ENCODE assay signal across 29 mouse cellular contexts in genomic region chr9:30519231-30519630, GRCm38 (mm10).
DNase-seq lines count a peak whose midpoint lies in the region; ATAC-seq lines count a peak whose summit lies in the region.
"Had no signal": no experiment of that assay in that cellular context is flagged by ENCODE, and none has a peak within 500 bp of the region (broad histone marks: within the 10 kb centered on the region; RNA-seq: fewer than 3 reads in every experiment).

No protein-coding gene starts in this region.

- no peaks in the 10 kb centered on the region for H3K9me3 ChIP-seq in forebrain, embryonic 10.5 days
- 0 out of 2 replicates have a peak, but pooled peaks cover 2% of the 10 kb centered on the region for H3K9me3 ChIP-seq in forebrain, embryonic 16.5 days (ENCODE audit: control insufficient read depth, low read length)
- H3K9me3 ChIP-seq: embryonic facial prominence, embryonic 12.5 days; embryonic facial prominence, embryonic 15.5 days; forebrain, embryonic 12.5 days; forebrain, embryonic 15.5 days; G1E; hindbrain, embryonic 10.5 days; hindbrain, embryonic 13.5 days; intestine, embryonic 15.5 days; kidney, embryonic 15.5 days had no signal

- no peak overlapping the region for H3K9ac ChIP-seq in forebrain, embryonic 16.5 days (replicated peaks; ENCODE audit: low read depth, low read length)
- H3K9ac ChIP-seq: embryonic facial prominence, embryonic 12.5 days; embryonic facial prominence, embryonic 15.5 days; forebrain, embryonic 12.5 days; forebrain, embryonic 15.5 days; hindbrain, embryonic 13.5 days; intestine, embryonic 15.5 days; kidney, embryonic 15.5 days had no signal

- H3K4me3 ChIP-seq in forebrain, embryonic 10.5 days: no peak overlapping the region
- no peak overlapping the region for H3K4me3 ChIP-seq in forebrain, embryonic 16.5 days (replicated peaks; ENCODE audit: low read length)
- H3K4me3 ChIP-seq: embryonic facial prominence, embryonic 12.5 days; embryonic facial prominence, embryonic 15.5 days; forebrain, embryonic 12.5 days; forebrain, embryonic 15.5 days; hindbrain, embryonic 10.5 days; hindbrain, embryonic 13.5 days; intestine, embryonic 15.5 days; kidney, embryonic 15.5 days had no signal

- no peak overlapping the region for H3K27ac ChIP-seq in forebrain, embryonic 10.5 days
- H3K27ac ChIP-seq in forebrain, embryonic 16.5 days (ENCODE audit: low read length): no peak overlapping the region
- H3K27ac ChIP-seq: embryonic facial prominence, embryonic 15.5 days; forebrain, embryonic 12.5 days; forebrain, embryonic 15.5 days; hindbrain, embryonic 10.5 days; hindbrain, embryonic 13.5 days; intestine, embryonic 15.5 days; kidney, embryonic 15.5 days had no signal

- 86% methylated on average over 1 of the region's 1 CpGs for WGBS in forebrain, embryonic 10.5 days
- 83% methylated on average over 1 of the region's 1 CpGs for whole genome bisulfite sequencing in forebrain, embryonic 16.5 days

- H3K27me3 ChIP-seq in forebrain, embryonic 10.5 days (ENCODE audit: poor library complexity, severe bottlenecking): no peaks in the 10 kb centered on the region
- H3K27me3 ChIP-seq in forebrain, embryonic 16.5 days (replicated peaks; ENCODE audit: control insufficient read depth, insufficient read depth, low read length): no peaks in the 10 kb centered on the region
- H3K27me3 ChIP-seq: CH12.LX; embryonic facial prominence, embryonic 12.5 days; embryonic facial prominence, embryonic 15.5 days; forebrain, embryonic 12.5 days; forebrain, embryonic 15.5 days; hindbrain, embryonic 13.5 days; intestine, embryonic 15.5 days; kidney, embryonic 15.5 days; Patski had no signal

- H3K4me1 ChIP-seq in forebrain, embryonic 10.5 days: peaks cover 39% of the 10 kb centered on the region
- H3K4me1 ChIP-seq in forebrain, embryonic 16.5 days (replicated peaks; ENCODE audit: control insufficient read depth, insufficient read depth, low read length): peaks cover 3% of the 10 kb centered on the region; the same call in 1 of the 2 replicates
- H3K4me1 ChIP-seq: intestine, embryonic 15.5 days had no signal

- H3K4me2 ChIP-seq in forebrain, embryonic 16.5 days (ENCODE audit: low read length): no peak overlapping the region
- H3K4me2 ChIP-seq: embryonic facial prominence, embryonic 12.5 days; embryonic facial prominence, embryonic 15.5 days; forebrain, embryonic 12.5 days; forebrain, embryonic 15.5 days; heart, embryonic 11.5 days; hindbrain, embryonic 13.5 days; intestine, embryonic 15.5 days; kidney, embryonic 15.5 days had no signal

- peak; percentile 45 to 67 for DNase-seq in cerebellum, postnatal 14 days
- no peak for DNase-seq in cerebellum, adult 9-11 months
- DNase-seq in forebrain, embryonic 10.5 days (ENCODE audit: extremely low spot score, low spot score): peak; percentile 6
- peak; percentile 10 for DNase-seq in ZHBTc4 (ENCODE audit: low read depth, low spot score)
- DNase-seq in spleen, adult 12 weeks (ENCODE audit: low spot score): no peak
- DNase-seq: adrenal gland, adult 8-10 months; adrenal gland, postnatal 25 days; B cell, adult 2 months; embryo, embryonic 11 days; gastrocnemius, postnatal 10 days; gastrocnemius, postnatal 36 days; heart, postnatal 36 days; kidney, adult 11 months; kidney, adult 8-10 months had no signal

- H3K36me3 ChIP-seq in forebrain, embryonic 10.5 days (replicated peaks): no peaks in the 10 kb centered on the region
- no peaks in the 10 kb centered on the region for H3K36me3 ChIP-seq in forebrain, embryonic 16.5 days (ENCODE audit: control insufficient read depth, insufficient read depth)
- H3K36me3 ChIP-seq: embryonic facial prominence, embryonic 12.5 days; embryonic facial prominence, embryonic 15.5 days; forebrain, embryonic 12.5 days; forebrain, embryonic 15.5 days; G1E; hindbrain, embryonic 10.5 days; hindbrain, embryonic 13.5 days; intestine, embryonic 15.5 days; kidney, embryonic 15.5 days had no signal

- no peak for ATAC-seq in forebrain, embryonic 16.5 days
- ATAC-seq: activated CD4-positive, CD25-positive, alpha-beta regulatory T cell, adult 4 months; forebrain, embryonic 15.5 days; hindbrain, embryonic 16.5 days; intestine, embryonic 15.5 days; Patski had no signal

Comparison
In these comparisons a context has a peak if more than half of its experiments do, and no peak if none do; other contexts are left out.
1. DNase-seq: peak in cerebellum, postnatal 14 days (2 of 2), forebrain, embryonic 10.5 days (single experiment) and ZHBTc4 (single experiment); none in cerebellum, adult 9-11 months (single experiment) and spleen, adult 12 weeks (single experiment).